Mouse (Mus musculus): Measurements from ENCODE around the gene Ptpn20. TPM values are rescaled to one million over a fixed set of nuclear protein-coding genes. Genes with fewer than 3 reads are reported as not detected.

Gene Ptpn20
- polyA plus RNA-seq, 1 experiment from 2014 or later = 0.12 TPM

- no peak overlapping the region for H3K4me2 ChIP-seq (replicated peaks; ENCODE audit: low read depth, low read length)
- H3K36me3 ChIP-seq (ENCODE audit: insufficient read depth, low read length) = no peaks in the 10 kb centered on the region
- H3K9me3 ChIP-seq (ENCODE audit: low read length) = no peaks in the 10 kb centered on the region; the same call in 1 of the 2 replicates
- ATAC-seq (ENCODE audit: low FRiP score, low TSS enrichment) = no peak
- H3K27ac ChIP-seq (ENCODE audit: low read length) = no peak overlapping the region
- no peaks in the 10 kb centered on the region for H3K27me3 ChIP-seq (ENCODE audit: insufficient read depth, low read length)
- peaks cover 6% of the 10 kb centered on the region for H3K4me1 ChIP-seq (ENCODE audit: insufficient read depth, low read length)
- no peak overlapping the region for H3K4me3 ChIP-seq (ENCODE audit: low read length)
- no peak overlapping the region for H3K9ac ChIP-seq (replicated peaks; ENCODE audit: low read length)
- WGBS = 70% methylated on average over 6 of the region's 6 CpGs
Measured at GRCm38 (mm10) chr14:33666301-33666700, 77.3 kb downstream of the Ptpn20 start.

GRCm38 (mm10) chr14:33669891-33670290 lies 80.9 kb downstream of the Ptpn20 start:
- no peak overlapping the region for H3K4me3 ChIP-seq (ENCODE audit: low read length)
- no peak overlapping the region for H3K27ac ChIP-seq (ENCODE audit: low read length)
- H3K27me3 ChIP-seq (ENCODE audit: insufficient read depth, low read length) = no peaks in the 10 kb centered on the region; the same call in 1 of the 2 replicates
- H3K9ac ChIP-seq (replicated peaks; ENCODE audit: low read length) = no peak overlapping the region
- no peaks in the 10 kb centered on the region for H3K4me1 ChIP-seq (ENCODE audit: insufficient read depth, low read length)
- H3K36me3 ChIP-seq (ENCODE audit: insufficient read depth, low read length) = no peaks in the 10 kb centered on the region
- ATAC-seq (ENCODE audit: low FRiP score, low TSS enrichment) = no peak
- H3K4me2 ChIP-seq (replicated peaks; ENCODE audit: low read depth, low read length) = no peak overlapping the region
- 89% methylated on average over 10 of the region's 11 CpGs for WGBS
- H3K9me3 ChIP-seq (ENCODE audit: low read length) = no peaks in the 10 kb centered on the region; the same call in 1 of the 2 replicates

- H3K36me3 ChIP-seq (ENCODE audit: insufficient read depth, low read length) = no peaks in the 10 kb centered on the region
- WGBS = 77% methylated on average over 5 of the region's 5 CpGs
- ATAC-seq (ENCODE audit: low FRiP score, low TSS enrichment) = 0 out of 2 replicates have a peak, but pooled peaks have one; percentile 27
- H3K9me3 ChIP-seq (ENCODE audit: low read length) = peaks cover 5% of the 10 kb centered on the region; the same call in 1 of the 2 replicates
- no peak overlapping the region for H3K27ac ChIP-seq (ENCODE audit: low read length)
- no peaks in the 10 kb centered on the region for H3K4me1 ChIP-seq (ENCODE audit: insufficient read depth, low read length)
- H3K4me2 ChIP-seq (replicated peaks; ENCODE audit: low read depth, low read length) = no peak overlapping the region
- no peak overlapping the region for H3K4me3 ChIP-seq (ENCODE audit: low read length)
- H3K9ac ChIP-seq (replicated peaks; ENCODE audit: low read length) = no peak overlapping the region
- no peaks in the 10 kb centered on the region; the same call in 1 of the 2 replicates for H3K27me3 ChIP-seq (ENCODE audit: insufficient read depth, low read length)
Measured at GRCm38 (mm10) chr14:33673350-33674087, 84.5 kb downstream of the Ptpn20 start.

- no peak for ATAC-seq (ENCODE audit: low FRiP score, low TSS enrichment)
- no peaks in the 10 kb centered on the region; the same call in 1 of the 2 replicates for H3K27me3 ChIP-seq (ENCODE audit: insufficient read depth, low read length)
- WGBS = 88% methylated on average over 6 of the region's 6 CpGs
- H3K36me3 ChIP-seq (ENCODE audit: insufficient read depth, low read length) = no peaks in the 10 kb centered on the region
- no peak overlapping the region for H3K4me2 ChIP-seq (replicated peaks; ENCODE audit: low read depth, low read length)
- 0 out of 2 replicates have a peak, but pooled peaks cover 5% of the 10 kb centered on the region for H3K9me3 ChIP-seq (ENCODE audit: low read length)
- no peak overlapping the region for H3K9ac ChIP-seq (replicated peaks; ENCODE audit: low read length)
- H3K4me3 ChIP-seq (ENCODE audit: low read length) = no peak overlapping the region
- H3K4me1 ChIP-seq (ENCODE audit: insufficient read depth, low read length) = 0 out of 2 replicates have a peak, but pooled peaks cover 4% of the 10 kb centered on the region
- H3K27ac ChIP-seq (ENCODE audit: low read length) = no peak overlapping the region
Measured at GRCm38 (mm10) chr14:33677996-33678395, 89.0 kb downstream of the Ptpn20 start.

GRCm38 (mm10) chr14:33678740-33679139 lies 89.7 kb downstream of the Ptpn20 start:
- Histone ChIP-seq H3K36me3 (ENCODE audit: insufficient read depth, low read length) (no peaks in the 10 kb centered on the region), H3K27ac (ENCODE audit: low read length) (no peak overlapping the region), H3K4me1 (ENCODE audit: insufficient read depth, low read length) (peaks cover 10% of the 10 kb centered on the region), H3K4me2 (replicated peaks; ENCODE audit: low read depth, low read length) (no peak overlapping the region), H3K9me3 (ENCODE audit: low read length) (0 out of 2 replicates have a peak, but pooled peaks cover 5% of the 10 kb centered on the region), H3K27me3 (ENCODE audit: insufficient read depth, low read length) (no peaks in the 10 kb centered on the region; the same call in 1 of the 2 replicates), H3K9ac (replicated peaks; ENCODE audit: low read length) (no peak overlapping the region), H3K4me3 (ENCODE audit: low read length) (no peak overlapping the region)
- WGBS = 92% methylated on average over 3 of the region's 3 CpGs
- no peak for ATAC-seq (ENCODE audit: low FRiP score, low TSS enrichment)

GRCm38 (mm10) chr14:33680621-33681020 lies 91.6 kb downstream of the Ptpn20 start:
- ATAC-seq (ENCODE audit: low FRiP score, low TSS enrichment) = no peak
- H3K9me3 ChIP-seq (ENCODE audit: low read length) = 0 out of 2 replicates have a peak, but pooled peaks cover 5% of the 10 kb centered on the region
- peaks cover 2% of the 10 kb centered on the region; the same call in 1 of the 2 replicates for H3K27me3 ChIP-seq (ENCODE audit: insufficient read depth, low read length)
- H3K36me3 ChIP-seq (ENCODE audit: insufficient read depth, low read length) = no peaks in the 10 kb centered on the region
- no peak overlapping the region for H3K9ac ChIP-seq (replicated peaks; ENCODE audit: low read length)
- peaks cover 16% of the 10 kb centered on the region for H3K4me1 ChIP-seq (ENCODE audit: insufficient read depth, low read length)
- no peak overlapping the region for H3K27ac ChIP-seq (ENCODE audit: low read length)
- no peak overlapping the region for H3K4me2 ChIP-seq (replicated peaks; ENCODE audit: low read depth, low read length)
- no peak overlapping the region for H3K4me3 ChIP-seq (ENCODE audit: low read length)
- WGBS = 88% methylated on average over 6 of the region's 6 CpGs

- 40% methylated on average over 2 of the region's 2 CpGs for WGBS
Measured at GRCm38 (mm10) chr14:33682768-33683167, 93.8 kb downstream of the Ptpn20 start.

GRCm38 (mm10) chr14:33683701-33684100 lies 94.7 kb downstream of the Ptpn20 start:
- H3K4me3 ChIP-seq (ENCODE audit: low read length) = no peak overlapping the region
- H3K27ac ChIP-seq (ENCODE audit: low read length) = no peak overlapping the region
- peak; percentile 65; the same call in 1 of the 2 replicates for ATAC-seq (ENCODE audit: low FRiP score, low TSS enrichment)
- H3K9ac ChIP-seq (replicated peaks; ENCODE audit: low read length) = no peak overlapping the region
- H3K4me2 ChIP-seq (replicated peaks; ENCODE audit: low read depth, low read length) = no peak overlapping the region
- peaks cover 2% of the 10 kb centered on the region; the same call in 1 of the 2 replicates for H3K27me3 ChIP-seq (ENCODE audit: insufficient read depth, low read length)
- H3K4me1 ChIP-seq (ENCODE audit: insufficient read depth, low read length) = peaks cover 24% of the 10 kb centered on the region
- no peaks in the 10 kb centered on the region for H3K9me3 ChIP-seq (ENCODE audit: low read length)
- H3K36me3 ChIP-seq (ENCODE audit: insufficient read depth, low read length) = no peaks in the 10 kb centered on the region
- WGBS = 13% methylated on average over 13 of the region's 13 CpGs

More at GRCm38 (mm10) chr14:33682768-33683167, 93.8 kb downstream of the Ptpn20 start:
- Histone ChIP-seq H3K27me3 (ENCODE audit: insufficient read depth, low read length) (peaks cover 2% of the 10 kb centered on the region; the same call in 1 of the 2 replicates), H3K4me3 (ENCODE audit: low read length) (no peak overlapping the region), H3K9me3 (ENCODE audit: low read length) (0 out of 2 replicates have a peak, but pooled peaks cover 5% of the 10 kb centered on the region), H3K36me3 (ENCODE audit: insufficient read depth, low read length) (no peaks in the 10 kb centered on the region), H3K9ac (replicated peaks; ENCODE audit: low read length) (no peak overlapping the region), H3K27ac (ENCODE audit: low read length) (no peak overlapping the region), H3K4me2 (replicated peaks; ENCODE audit: low read depth, low read length) (no peak overlapping the region), H3K4me1 (ENCODE audit: insufficient read depth, low read length) (peaks cover 23% of the 10 kb centered on the region)
- ATAC-seq (ENCODE audit: low FRiP score, low TSS enrichment) = no peak

- Histone ChIP-seq H3K4me1 (ENCODE audit: insufficient read depth, low read length) (peaks cover 29% of the 10 kb centered on the region), H3K4me2 (replicated peaks; ENCODE audit: low read depth, low read length) (no peak overlapping the region), H3K27me3 (ENCODE audit: insufficient read depth, low read length) (peaks cover 5% of the 10 kb centered on the region; the same call in 1 of the 2 replicates), H3K9me3 (ENCODE audit: low read length) (no peaks in the 10 kb centered on the region), H3K36me3 (ENCODE audit: insufficient read depth, low read length) (no peaks in the 10 kb centered on the region), H3K27ac (ENCODE audit: low read length) (peak overlapping the region; percentile 72; the same call in 1 of the 2 replicates), H3K9ac (replicated peaks; ENCODE audit: low read length) (no peak overlapping the region), H3K4me3 (ENCODE audit: low read length) (no peak overlapping the region)
- WGBS = 46% methylated on average over 6 of the region's 6 CpGs
- ATAC-seq (ENCODE audit: low FRiP score, low TSS enrichment) = 0 out of 2 replicates have a peak, but pooled peaks have one; percentile 37
Measured at GRCm38 (mm10) chr14:33687444-33688028, 98.5 kb downstream of the Ptpn20 start.

All from kidney, embryonic 16.5 days (tissue).